Mouse (Mus musculus) erythroblast, embryonic 14.5 days (primary cell): ENCODE results near the gene Ncbp2. TPM values are rescaled to one million over a fixed set of nuclear protein-coding genes. Genes with fewer than 3 reads are reported as not detected.

ENCODE experiments used
- H3K27me3 ChIP-seq: 2 replicates; pipeline ENCODE4 v1.6.1; 2012; ENCODE audit warnings: inconsistent platforms; ENCODE audit not compliant: control insufficient read depth
- H3K36me3 ChIP-seq: 2 replicates; pipeline ENCODE4 v1.6.1; 2012; ENCODE audit warnings: mild to moderate bottlenecking, inconsistent platforms; ENCODE audit not compliant: control insufficient read depth
- H3K4me1 ChIP-seq: 2 replicates; pipeline ENCODE4 v1.6.1; 2012; ENCODE audit warnings: inconsistent platforms; ENCODE audit not compliant: control insufficient read depth
- H3K4me3 ChIP-seq: replicated peaks from 2 replicates; pipeline ENCODE3; 2012; ENCODE audit warnings: moderate library complexity, mild to moderate bottlenecking, inconsistent platforms
- H3K9me3 ChIP-seq: 2 replicates; pipeline ENCODE4 v1.6.1; 2012; ENCODE audit warnings: low read length, inconsistent platforms, mixed read lengths; ENCODE audit not compliant: control insufficient read depth
- GATA1 ChIP-seq: IDR thresholded peaks from 2 replicates; pipeline ENCODE4 v1.6.1; 2012; ENCODE audit warnings: low read length, inconsistent platforms, mixed read lengths
- TAL1 ChIP-seq: IDR thresholded peaks from 3 replicates; pipeline ENCODE4 v1.6.1; 2012; ENCODE audit warnings: low read length, inconsistent platforms, mixed read lengths
- polyA plus RNA-seq: library from polyadenylated mRNA; stranded (reverse); fragments of >175 nt; gene quantifications from 2 replicates; pipeline ENCODE4 v1.2.3, GENCODE M21; 2012

The Ncbp2 gene
- polyA plus RNA-seq: 5.8 and 7.7 TPM in 2 replicates

DNA sequence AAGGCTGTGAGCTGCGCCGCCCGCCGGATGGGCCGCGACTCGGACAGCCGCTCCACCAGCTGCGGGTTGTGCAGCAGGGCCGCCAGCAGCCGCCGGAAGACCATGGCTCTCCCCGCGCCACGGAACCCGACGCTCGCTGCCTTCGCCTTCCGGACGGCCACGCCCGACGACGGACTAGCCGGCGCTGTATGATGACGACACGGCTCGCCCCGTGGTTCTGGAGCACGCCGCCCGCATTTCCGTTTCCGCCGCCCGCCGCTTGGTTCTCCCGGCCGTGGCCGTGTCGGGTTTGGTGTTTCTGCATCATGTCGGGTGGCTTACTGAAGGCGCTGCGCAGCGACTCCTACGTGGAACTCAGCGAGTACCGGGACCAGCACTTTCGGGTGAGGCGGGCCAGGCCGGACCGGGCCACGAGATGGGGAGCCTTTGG lies at the start of gene Ncbp2, which contains the start of gene 0610012G03Rik:
Ncbp2 (plus strand) TSS at position 169 of the 430 bp plus-strand sequence.
0610012G03Rik (minus strand) TSS at position 150 of the 430 bp plus-strand sequence.
- H3K4me1 ChIP-seq: peaks cover 45% of the 10 kb centered on the region
- no peaks in the 10 kb centered on the region for H3K27me3 ChIP-seq
- TF ChIP-seq GATA1: no peak
- TF ChIP-seq TAL1: no peak
- H3K36me3 ChIP-seq: peaks cover 35% of the 10 kb centered on the region
- H3K9me3 ChIP-seq: no peaks in the 10 kb centered on the region
- peak within 1 kb of the TSS; percentile 91 for H3K4me3 ChIP-seq

DNA sequence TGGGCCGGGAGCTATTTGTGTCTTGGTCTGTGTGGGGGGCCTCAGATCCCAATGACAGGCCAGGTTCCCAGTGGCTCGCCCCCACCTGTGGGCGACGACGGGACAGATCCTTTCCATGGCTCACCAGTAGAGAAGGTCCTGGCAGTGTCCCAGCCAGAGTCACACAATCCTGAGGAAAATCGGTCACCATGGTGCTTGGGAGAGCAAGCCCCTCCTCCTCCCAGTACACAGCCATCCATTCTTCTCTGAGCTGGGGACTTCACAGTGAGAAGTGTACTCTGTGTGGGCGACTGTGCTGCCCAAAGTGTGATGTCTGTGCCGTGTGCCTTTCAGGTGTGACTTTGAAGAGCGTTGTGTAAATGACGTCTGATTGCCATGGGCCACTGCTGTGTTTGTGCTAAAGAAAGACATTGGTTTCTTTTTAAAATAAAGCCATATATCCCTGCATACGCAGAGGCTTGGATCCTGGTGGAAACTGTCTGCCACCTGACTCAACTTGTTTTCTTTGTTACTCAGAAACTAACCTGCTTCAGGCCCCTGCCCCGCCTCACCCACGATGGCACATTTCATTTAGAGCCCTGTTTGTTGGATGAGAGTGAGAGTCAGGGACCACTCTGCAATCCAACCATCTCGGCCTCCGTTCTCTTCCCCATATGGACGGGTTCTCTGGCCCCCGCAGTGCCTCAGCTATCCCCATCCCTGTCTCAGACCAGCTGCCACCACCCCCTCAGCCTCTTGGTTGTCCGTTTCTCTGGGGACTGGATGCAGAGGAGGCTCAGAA lies 49.6 kb upstream of the Ncbp2 start:
- H3K9me3 ChIP-seq: peaks cover 2% of the 10 kb centered on the region
- no peaks in the 10 kb centered on the region for H3K36me3 ChIP-seq
- no peak for TF ChIP-seq TAL1
- no peak for TF ChIP-seq GATA1
- no peaks in the 10 kb centered on the region; the same call in 1 of the 2 replicates for H3K27me3 ChIP-seq
- H3K4me1 ChIP-seq: peaks cover 5% of the 10 kb centered on the region; the same call in 1 of the 2 replicates
- no peak overlapping the region for H3K4me3 ChIP-seq

DNA sequence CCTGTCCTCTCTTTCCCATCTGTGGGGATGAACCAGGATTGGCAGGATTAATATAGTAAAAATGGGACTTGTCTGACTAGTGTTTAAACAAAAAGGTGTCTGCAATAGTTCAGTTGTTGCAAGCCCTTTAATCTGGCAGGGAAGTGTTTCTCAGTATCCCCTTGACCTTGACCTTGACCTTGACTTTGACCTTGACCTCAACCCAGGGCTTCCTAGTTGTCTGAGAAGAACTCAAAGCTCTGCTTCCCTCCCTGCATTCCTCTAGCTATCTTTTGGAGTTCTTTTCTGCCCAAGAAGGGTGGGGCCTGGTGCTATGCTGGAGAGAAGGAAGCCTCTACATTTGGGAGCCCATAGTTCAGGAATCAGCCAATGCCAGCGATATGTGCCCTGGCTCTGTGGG lies 46.4 kb upstream of the Ncbp2 start:
- H3K27me3 ChIP-seq: no peaks in the 10 kb centered on the region; the same call in 1 of the 2 replicates
- H3K4me1 ChIP-seq: peaks cover 14% of the 10 kb centered on the region
- no peak overlapping the region for H3K4me3 ChIP-seq
- peaks cover 2% of the 10 kb centered on the region for H3K9me3 ChIP-seq
- no peaks in the 10 kb centered on the region for H3K36me3 ChIP-seq
- no peak for TF ChIP-seq GATA1
- no peak for TF ChIP-seq TAL1

GRCm38 (mm10) chr16:31903239-31903638 lies 45.1 kb upstream of the Ncbp2 start:
- Histone ChIP-seq H3K4me1 (peaks cover 10% of the 10 kb centered on the region), H3K4me3 (no peak overlapping the region)

GRCm38 (mm10) chr16:31905331-31905730 lies 43.0 kb upstream of the Ncbp2 start:
- no peak overlapping the region for H3K4me3 ChIP-seq
- H3K36me3 ChIP-seq: no peaks in the 10 kb centered on the region
- TF ChIP-seq GATA1: no peak
- TF ChIP-seq TAL1: no peak
- peaks cover 11% of the 10 kb centered on the region for H3K4me1 ChIP-seq
- no peaks in the 10 kb centered on the region for H3K9me3 ChIP-seq
- peaks cover 12% of the 10 kb centered on the region for H3K27me3 ChIP-seq

More at GRCm38 (mm10) chr16:31903239-31903638, 45.1 kb upstream of the Ncbp2 start:
- no peaks in the 10 kb centered on the region for H3K27me3 ChIP-seq
- no peak for TF ChIP-seq GATA1
- TF ChIP-seq TAL1: no peak
- H3K36me3 ChIP-seq: no peaks in the 10 kb centered on the region
- peaks cover 2% of the 10 kb centered on the region for H3K9me3 ChIP-seq

GRCm38 (mm10) chr16:31905891-31906825 lies 42.2 kb upstream of the Ncbp2 start:
- Histone ChIP-seq H3K36me3 (no peaks in the 10 kb centered on the region), H3K27me3 (peaks cover 15% of the 10 kb centered on the region), H3K9me3 (no peaks in the 10 kb centered on the region), H3K4me3 (no peak overlapping the region), H3K4me1 (peaks cover 12% of the 10 kb centered on the region)
- TF ChIP-seq TAL1 (no peak), GATA1 (no peak)

- H3K4me1 ChIP-seq: peaks cover 12% of the 10 kb centered on the region
These were observed 41.4 kb upstream of the Ncbp2 start for GRCm38 (mm10) chr16:31906896-31907295.

DNA sequence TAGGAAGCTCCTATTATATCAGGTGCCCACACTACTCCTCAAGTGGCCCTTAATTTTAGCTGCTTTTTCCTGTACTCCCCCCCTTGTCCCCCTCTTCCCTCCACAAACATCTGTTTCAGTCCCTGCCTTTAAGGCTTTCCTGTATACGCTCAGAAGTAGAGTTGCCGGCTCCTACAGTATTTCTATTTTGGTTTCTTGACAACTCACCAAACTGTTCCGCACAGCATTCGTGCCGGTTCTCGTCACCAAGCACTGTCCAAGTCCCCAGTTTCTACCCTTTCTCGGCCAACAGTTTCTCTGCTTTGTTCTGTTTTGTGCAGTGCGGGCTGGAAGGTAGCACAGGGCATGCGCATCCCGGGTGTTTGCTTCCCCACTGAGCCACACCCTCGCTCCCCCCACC lies 39.4 kb upstream of the Ncbp2 start:
- no peaks in the 10 kb centered on the region for H3K9me3 ChIP-seq
- TF ChIP-seq TAL1: no peak
- TF ChIP-seq GATA1: no peak
- no peak overlapping the region for H3K4me3 ChIP-seq

More at GRCm38 (mm10) chr16:31906896-31907295, 41.4 kb upstream of the Ncbp2 start:
- peaks cover 15% of the 10 kb centered on the region for H3K27me3 ChIP-seq
- H3K4me3 ChIP-seq: no peak overlapping the region
- no peaks in the 10 kb centered on the region for H3K9me3 ChIP-seq
- no peak for TF ChIP-seq GATA1
- TF ChIP-seq TAL1: no peak
- H3K36me3 ChIP-seq: no peaks in the 10 kb centered on the region

More for the DNA sequence above, 39.4 kb upstream of the Ncbp2 start:
- Histone ChIP-seq H3K4me1 (peaks cover 12% of the 10 kb centered on the region), H3K27me3 (peaks cover 15% of the 10 kb centered on the region), H3K36me3 (no peaks in the 10 kb centered on the region)
